Mouse (Mus musculus) cortical plate, adult 2 months (tissue): ENCODE measurements at regions not wholly inside any gene's neighbourhood (a gene's known extent, or its start where the extent isn't known, plus 50 kb on each side); places are given as distances from the start of the nearest gene placed in this dataset.

Experiments
- H3K27ac ChIP-seq: fragments of 200-500 bp; 2 replicates; pipeline ENCODE4 v1.5.1; 2012; ENCODE audit warnings: low read length, control low read depth, inconsistent platforms; ENCODE audit not compliant: insufficient read depth
- H3K4me1 ChIP-seq: fragments of 200-500 bp; 2 replicates; pipeline ENCODE4 v1.6.1; 2011; ENCODE audit warnings: low read length; ENCODE audit not compliant: control insufficient read depth, insufficient read depth
- H3K4me3 ChIP-seq: fragments of 200-500 bp; 2 replicates; pipeline ENCODE4 v1.5.1; 2011; ENCODE audit warnings: mild to moderate bottlenecking, low read length, control low read depth; ENCODE audit not compliant: insufficient read depth
- CTCF ChIP-seq: fragments of 200-500 bp; IDR thresholded peaks from 2 replicates; pipeline ENCODE4 v1.5.1; 2011; ENCODE audit warnings: mild to moderate bottlenecking, control low read depth, low read length; ENCODE audit not compliant: insufficient read depth; ENCODE audit errors: extremely low read depth
- POLR2A ChIP-seq: fragments of 200-500 bp; IDR thresholded peaks from 2 replicates; pipeline ENCODE4 v1.6.1; 2011; ENCODE audit warnings: mild to moderate bottlenecking, low read length, control low read depth; ENCODE audit not compliant: insufficient read depth; ENCODE audit errors: extremely low read depth

GRCm38 (mm10) chr3:63551661-63552060 lies 68.0 kb upstream of the Gm34302 start:
- TF ChIP-seq CTCF, result no peak
- TF ChIP-seq POLR2A, result no peak
- H3K4me3 ChIP-seq, result no peak overlapping the region
- H3K27ac ChIP-seq, result no peak overlapping the region
- H3K4me1 ChIP-seq, result no peaks in the 10 kb centered on the region

DNA sequence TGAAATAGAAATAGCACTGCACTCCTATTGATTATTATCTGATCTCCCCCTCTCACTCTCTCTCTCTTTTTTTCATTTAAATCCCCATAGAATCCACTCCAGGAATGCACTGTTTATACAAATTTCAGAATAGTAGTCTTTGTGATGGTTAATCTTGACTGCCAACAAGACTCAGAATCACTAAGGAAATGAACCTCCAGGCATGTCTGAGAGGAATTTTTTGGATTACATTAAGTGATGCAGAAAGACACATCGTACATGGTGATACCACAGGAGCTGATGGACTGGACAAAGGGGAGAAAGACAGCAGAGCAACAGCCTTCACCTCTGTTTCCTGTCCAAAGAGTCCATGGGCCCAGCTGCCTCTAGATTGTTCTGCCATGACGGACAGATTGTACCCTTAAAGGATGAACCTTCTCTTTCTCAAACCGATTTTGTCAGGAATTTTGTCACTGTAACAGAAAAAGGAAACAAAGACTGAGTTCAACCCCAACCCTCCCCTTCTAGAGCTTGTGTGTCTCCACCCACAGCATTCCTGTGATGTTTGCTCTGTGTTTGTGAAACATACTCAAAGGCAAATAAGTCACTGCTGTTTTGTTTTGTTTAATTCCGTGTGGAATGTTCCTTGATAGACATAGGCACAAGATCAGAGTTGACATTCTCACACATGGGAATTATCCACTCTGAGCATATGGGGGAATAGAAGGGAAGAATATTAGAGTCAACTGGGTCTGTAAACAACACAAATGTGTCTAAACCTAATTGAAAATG lies 59.1 kb upstream of the Gm34302 start:
- Histone ChIP-seq H3K4me1 (no peaks in the 10 kb centered on the region), H3K27ac (no peak overlapping the region), H3K4me3 (no peak overlapping the region)
- TF ChIP-seq POLR2A, result no peak
- no peak for TF ChIP-seq CTCF

DNA sequence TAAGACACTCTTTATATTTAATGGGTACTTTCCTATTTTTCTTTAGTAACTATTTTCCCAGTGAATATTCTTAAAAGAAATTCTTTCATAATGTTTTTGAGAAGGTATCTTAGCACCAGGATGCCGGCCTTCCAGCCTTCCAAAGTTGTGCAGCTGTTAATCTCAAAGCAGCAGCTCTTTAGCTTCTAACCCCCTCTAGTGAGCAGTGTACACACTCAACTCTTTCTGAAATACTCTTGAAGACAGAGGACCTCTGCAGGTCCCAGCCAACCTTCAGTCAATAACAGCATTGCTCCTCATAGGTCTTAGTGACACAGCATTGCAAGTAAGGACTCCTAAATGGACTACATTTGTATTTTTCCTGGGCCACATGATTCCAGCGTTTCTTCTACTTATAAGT lies 55.2 kb upstream of the Gm34302 start:
- no peak for TF ChIP-seq CTCF
- Histone ChIP-seq H3K4me1 (no peaks in the 10 kb centered on the region), H3K27ac (no peak overlapping the region), H3K4me3 (no peak overlapping the region)

DNA sequence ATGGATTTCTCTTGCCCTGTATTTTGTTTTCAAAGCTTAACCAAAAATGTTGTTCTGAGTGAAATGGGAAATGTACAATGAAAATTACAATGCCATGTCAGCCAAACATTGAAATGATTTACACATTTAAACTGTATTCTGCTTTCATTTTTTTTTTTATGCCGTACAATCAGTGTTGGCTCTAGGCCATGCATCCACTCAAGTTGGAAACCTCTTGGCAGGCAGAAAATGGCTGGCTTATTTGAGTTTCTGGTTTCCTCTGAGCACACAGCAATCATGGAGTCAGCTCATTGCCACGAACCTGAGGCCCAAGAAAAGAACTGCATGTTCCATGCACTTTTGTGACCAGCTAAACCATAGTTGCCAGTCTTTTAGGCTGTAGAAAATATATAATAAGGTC lies 50.5 kb upstream of the Gm34302 start:
- H3K4me3 ChIP-seq, result no peak overlapping the region
- H3K27ac ChIP-seq, result no peak overlapping the region
- no peaks in the 10 kb centered on the region for H3K4me1 ChIP-seq
- TF ChIP-seq POLR2A (no peak), CTCF (no peak)
